8 mouse cellular contexts compared by ENCODE assay signal in genomic region chr10:103369081-103369420, GRCm38 (mm10). TPM values are rescaled to one million over a fixed set of nuclear protein-coding genes. Genes with fewer than 3 reads are reported as not detected.
A peak's percentile ranks its signal among the peaks of the same experiment; 100 is the strongest.
DNase-seq lines count a peak whose midpoint lies in the region; ATAC-seq and TF ChIP-seq lines count a peak whose summit lies in the region.

No protein-coding gene starts in this region.

- no peaks in the 10 kb centered on the region for H3K4me1 ChIP-seq in embryonic fibroblast, embryonic 13.5 days (ENCODE audit: control insufficient read depth, insufficient read depth, low read length)
- H3K4me1 ChIP-seq in hindbrain, embryonic 16.5 days (ENCODE audit: control insufficient read depth, insufficient read depth, low read depth, low read length), result peaks cover 3% of the 10 kb centered on the region

- peak overlapping the region; percentile 80 for H3K9ac ChIP-seq in hindbrain, embryonic 16.5 days (ENCODE audit: low read depth, low read length)

- DNase-seq in Muller cell, postnatal 12 days (ENCODE audit: inconsistent ontology term), result peak; percentile 89
- peak; percentile 94 for DNase-seq in brain, embryonic 14.5 days (ENCODE audit: low read depth)
- peak; percentile 33 to 72 for DNase-seq in left cerebral cortex, adult 9 months (ENCODE audit: low spot score in 2 of 2)
- peak; percentile 75 to 79 for DNase-seq in right cerebral cortex, postnatal 10 days (ENCODE audit: low spot score in 2 of 2)

- no peaks in the 10 kb centered on the region for H3K9me3 ChIP-seq in hindbrain, embryonic 16.5 days (ENCODE audit: control insufficient read depth, low read length)

- no peak for TF ChIP-seq POLR2A in brain, embryonic 14.5 days (IDR thresholded peaks at IDR 0.05; ENCODE audit: borderline replicate concordance, extremely low read depth, insufficient read depth, insufficient read length, poor library complexity, severe bottlenecking)
- no peak for TF ChIP-seq POLR2A in embryonic fibroblast, embryonic 13.5 days (IDR thresholded peaks at IDR 0.05; ENCODE audit: low read depth, low read length)

- TF ChIP-seq CTCF in brain, embryonic 14.5 days (IDR thresholded peaks at IDR 0.05; ENCODE audit: borderline replicate concordance, extremely low read depth, insufficient read depth, insufficient read length), result peak; percentile 12; the same call in 1 of the 2 replicates
- no peak for TF ChIP-seq CTCF in embryonic fibroblast, embryonic 13.5 days (IDR thresholded peaks at IDR 0.05; ENCODE audit: borderline replicate concordance, insufficient read depth, low read length)

- 0% methylated on average over 8 of the region's 8 CpGs for WGBS in hindbrain, embryonic 16.5 days
- 0% methylated on average over 8 of the region's 8 CpGs for WGBS in macrophage (ENCODE audit: missing documents)

- H3K27ac ChIP-seq in embryonic fibroblast, embryonic 13.5 days (ENCODE audit: insufficient read depth, low read length), result 0 out of 2 replicates have a peak overlapping the region, but pooled peaks have one; percentile 1
- H3K27ac ChIP-seq in hindbrain, embryonic 16.5 days (ENCODE audit: low read depth, low read length), result peak overlapping the region; percentile 76
- H3K27ac ChIP-seq in macrophage, result no peak overlapping the region

- peak; percentile 90 for ATAC-seq in hindbrain, embryonic 16.5 days
- no peak for ATAC-seq in activated CD4-positive, CD25-positive, alpha-beta regulatory T cell, adult 4 months

- peak overlapping the region; percentile 79 for H3K4me2 ChIP-seq in hindbrain, embryonic 16.5 days (ENCODE audit: low read length)

- H3K27me3 ChIP-seq in hindbrain, embryonic 16.5 days (replicated peaks; ENCODE audit: control insufficient read depth, insufficient read depth, low read length), result no peaks in the 10 kb centered on the region

- no peaks in the 10 kb centered on the region for H3K79me2 ChIP-seq in macrophage (ENCODE audit: inconsistent target)

- H3K36me3 ChIP-seq in hindbrain, embryonic 16.5 days (ENCODE audit: control insufficient read depth, insufficient read depth, low read length), result no peaks in the 10 kb centered on the region
- no peaks in the 10 kb centered on the region for H3K36me3 ChIP-seq in macrophage (ENCODE audit: inconsistent target)

- peak overlapping the region; percentile 56 for H3K4me3 ChIP-seq in embryonic fibroblast, embryonic 13.5 days (ENCODE audit: insufficient read depth, low read length)
- H3K4me3 ChIP-seq in hindbrain, embryonic 16.5 days (ENCODE audit: low read length), result peak overlapping the region; percentile 74
- peak overlapping the region; percentile 18 for H3K4me3 ChIP-seq in macrophage (ENCODE audit: inconsistent target)

RNA-seq across cellular contexts. Expression of gene Slc6a15, which starts 1.5 kb away (rescaled TPM):
- 34.4 and 48.0 TPM in 2 replicates for polyA plus RNA-seq in brain, embryonic 14.5 days (2012; rRNA removed)
- 2.8 and 3.6 TPM in 2 replicates for polyA plus RNA-seq in embryonic fibroblast, embryonic 13.5 days (2011; ENCODE audit: insufficient read length, low read depth, missing spikeins)
- 96.3 and 104 TPM in 2 replicates for polyA plus RNA-seq in hindbrain, embryonic 16.5 days (2015; fragmentation: Nextera tagmentation; extraction: Ambion mirVana)
- under 1 TPM in 2 of 26 experiments, not detected in 24; 0.25 to 0.37 TPM for total RNA-seq in macrophage (2018; cell fraction: chromatin; rRNA removed)
- under 1 TPM in 1 of 26 experiments, not detected in 25; 0.10 TPM for total RNA-seq in macrophage (2018; cell fraction: cytosol; rRNA removed)
- total RNA-seq in macrophage (2018; cell fraction: nucleus; rRNA removed), result 1 to 10 TPM in 1 of 26 experiments, under 1 TPM in 1, not detected in 24; 0.39 to 1.3 TPM
- not detected in 3 replicates for polyA plus RNA-seq in macrophage (2018)
- polyA plus RNA-seq in activated CD4-positive, CD25-positive, alpha-beta regulatory T cell, adult 4 months (2017; shearing (Covaris generic)), result not detected

Comparison
In these comparisons a context has a peak if more than half of its experiments do, and no peak if none do; other contexts are left out.
1. H3K4me3 ChIP-seq: peak in every context shown above with its lines; median percentile 74 in hindbrain, embryonic 16.5 days; 56 in embryonic fibroblast, embryonic 13.5 days; 18 in macrophage.